Mouse (Mus musculus) layer of hippocampus, adult 9-11 months (tissue): ENCODE data around the gene Mylk.
A peak's percentile ranks its signal among the peaks of the same experiment; 100 is the strongest.

Source experiments
- DNase-seq: peaks from one replicate; pipeline ENCODE4 v3.0.0; 2022

Gene Mylk

GRCm38 (mm10) chr16:34855136-34855535, 110.1 kb downstream of the Mylk start:
- peak; percentile 59 for DNase-seq

GRCm38 (mm10) chr16:34855751-34856150, 110.7 kb downstream of the Mylk start:
- no peak for DNase-seq

GRCm38 (mm10) chr16:34857631-34858030, 112.6 kb downstream of the Mylk start:
- DNase-seq = no peak

GRCm38 (mm10) chr16:34860761-34861160, 115.8 kb downstream of the Mylk start:
- DNase-seq = no peak

DNA sequence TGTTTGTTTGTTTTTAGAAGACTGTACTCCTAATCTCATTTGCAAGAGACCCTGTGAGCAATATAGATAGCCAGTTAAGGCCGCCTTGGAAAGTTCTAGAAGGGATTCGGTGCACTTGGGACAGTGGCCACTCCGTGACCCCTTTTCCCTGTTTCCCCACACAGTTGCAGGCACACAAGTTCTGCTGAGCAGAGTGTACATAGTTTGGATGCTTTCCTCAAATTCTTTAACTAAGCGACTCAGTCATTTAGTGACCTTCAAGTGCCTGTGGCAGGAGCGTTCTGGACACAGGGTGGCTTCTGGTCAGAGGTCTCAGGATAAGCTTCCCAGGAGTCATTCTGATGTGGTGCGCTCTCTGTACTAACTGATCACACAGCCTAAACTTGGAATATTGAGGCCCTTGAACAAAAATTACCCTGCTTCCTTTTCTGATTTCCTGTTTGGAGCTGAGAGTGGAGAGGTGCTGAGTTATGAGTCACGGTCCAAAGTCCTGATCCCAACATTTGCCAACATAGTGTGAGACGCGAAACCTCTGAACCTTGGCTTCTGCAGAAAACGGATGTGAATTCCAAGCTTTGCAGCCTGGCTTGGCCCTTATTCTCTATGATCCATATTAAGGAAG, 116.8 kb downstream of the Mylk start:
- DNase-seq = no peak

- DNase-seq = no peak
Measured at GRCm38 (mm10) chr16:34865373-34865772, 120.4 kb downstream of the Mylk start.

GRCm38 (mm10) chr16:34867217-34867616, 122.2 kb downstream of the Mylk start:
- no peak for DNase-seq

GRCm38 (mm10) chr16:34880031-34880778, 135.2 kb downstream of the Mylk start:
- DNase-seq = no peak

GRCm38 (mm10) chr16:34880815-34881214, 135.8 kb downstream of the Mylk start:
- no peak for DNase-seq

GRCm38 (mm10) chr16:34887037-34887436, 142.0 kb downstream of the Mylk start:
- DNase-seq = no peak

DNA sequence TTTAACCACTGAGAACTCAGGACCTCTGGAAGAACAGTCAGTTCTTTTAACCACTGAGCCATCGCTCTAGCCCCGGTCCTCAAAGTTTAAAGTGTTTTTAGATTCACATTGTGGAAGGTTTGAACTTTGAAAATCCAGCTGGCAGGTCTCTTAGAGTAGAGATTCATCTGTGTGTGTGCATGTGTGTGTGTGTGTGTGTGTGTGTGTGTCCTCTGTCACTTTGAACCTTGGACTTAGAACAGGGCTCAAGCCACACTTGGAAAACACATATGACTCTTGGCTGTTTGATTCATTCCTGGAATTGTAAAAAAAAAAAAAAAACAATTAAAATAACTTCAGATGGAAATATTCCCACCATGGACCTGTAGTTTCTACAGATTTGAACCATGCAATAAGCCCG, 149.0 kb downstream of the Mylk start:
- DNase-seq = no peak

GRCm38 (mm10) chr16:34895916-34896315, 150.9 kb downstream of the Mylk start:
- no peak for DNase-seq

DNA sequence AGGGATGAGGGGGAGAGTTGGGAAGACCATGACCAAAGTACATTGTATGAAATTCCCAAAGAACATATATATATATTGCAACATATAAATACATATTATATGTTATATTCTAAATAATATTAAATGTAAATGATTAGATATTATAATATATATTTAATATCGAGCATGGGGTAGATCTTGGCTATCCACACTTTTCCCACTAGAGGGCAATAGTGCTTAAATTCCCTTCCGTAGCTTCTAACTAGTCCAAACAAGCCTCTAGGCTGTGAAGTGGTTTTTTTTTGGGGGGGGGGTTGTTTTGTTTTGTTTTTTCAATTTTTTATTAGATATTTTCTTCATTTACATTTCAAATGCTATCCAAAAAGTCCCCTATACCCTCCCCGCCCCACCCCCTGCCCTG, 152.0 kb downstream of the Mylk start:
- DNase-seq = no peak

DNA sequence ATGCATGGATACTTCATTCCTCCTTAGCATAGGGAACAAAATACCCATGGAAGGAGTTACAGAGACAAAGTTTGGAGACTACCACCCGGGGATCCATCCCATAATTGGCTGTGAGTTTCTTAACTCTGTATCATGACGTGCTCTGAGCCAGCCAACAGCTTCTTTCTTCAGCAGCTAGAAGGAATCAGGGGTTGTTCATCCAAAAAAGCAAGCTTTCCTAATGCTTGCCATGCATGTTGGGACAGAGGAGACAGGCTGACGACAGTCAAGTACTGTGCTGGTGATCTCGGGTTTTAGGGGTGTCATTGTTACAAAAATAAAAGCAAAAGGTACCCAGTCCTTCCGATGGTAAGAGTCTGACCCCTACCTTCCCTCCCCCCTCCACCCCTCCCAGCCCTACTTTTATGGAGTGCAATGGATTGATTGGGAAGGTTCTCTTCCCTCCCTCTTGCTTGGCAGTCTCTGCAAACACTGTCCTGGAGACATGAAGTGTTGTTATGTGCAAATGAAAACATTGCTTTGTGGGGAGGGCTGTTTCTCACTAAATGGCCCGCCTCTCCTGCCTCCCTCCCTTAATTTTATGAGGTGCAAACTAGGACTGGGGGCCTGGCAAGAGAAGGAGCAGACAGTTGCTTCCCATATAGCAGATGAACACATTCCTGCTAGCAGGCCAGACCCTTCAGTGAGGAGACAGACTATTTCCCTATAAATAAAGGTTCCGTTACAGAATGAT, 153.2 kb downstream of the Mylk start:
- no peak for DNase-seq

DNA sequence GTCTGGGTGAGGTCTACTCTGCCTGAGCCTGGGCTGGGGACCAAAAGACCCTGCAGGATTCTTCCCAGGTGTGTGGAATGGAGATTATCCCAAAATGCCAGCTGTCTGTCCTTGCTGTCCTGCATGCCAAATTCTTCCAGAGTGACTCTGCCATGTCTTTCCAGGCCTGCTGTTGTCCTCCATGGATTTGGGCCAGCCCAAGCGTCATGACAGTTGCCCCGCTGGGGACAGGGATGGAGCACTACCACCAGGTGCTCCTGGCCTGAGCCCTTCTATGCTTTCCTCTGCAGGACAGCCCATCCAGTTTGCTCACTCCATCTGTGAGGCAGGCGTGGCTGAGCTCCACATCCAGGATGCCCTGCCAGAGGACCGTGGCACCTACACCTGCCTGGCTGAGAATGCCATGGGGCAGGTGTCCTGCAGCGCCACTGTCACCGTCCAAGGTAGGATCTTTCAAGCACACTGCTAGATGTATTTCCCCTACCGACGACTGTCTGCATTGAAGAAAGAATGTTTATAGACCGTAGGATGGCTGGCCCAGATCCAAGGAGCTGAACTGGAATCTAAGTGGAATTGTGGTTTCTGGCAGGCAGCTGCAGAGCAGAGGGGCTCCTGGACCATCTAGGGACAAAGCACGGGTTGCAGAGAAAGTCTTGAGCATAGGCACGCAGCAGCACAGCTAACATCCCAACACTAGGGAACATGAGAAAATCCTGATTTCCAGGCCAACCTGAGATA, 154.2 kb downstream of the Mylk start:
- DNase-seq = no peak

DNA sequence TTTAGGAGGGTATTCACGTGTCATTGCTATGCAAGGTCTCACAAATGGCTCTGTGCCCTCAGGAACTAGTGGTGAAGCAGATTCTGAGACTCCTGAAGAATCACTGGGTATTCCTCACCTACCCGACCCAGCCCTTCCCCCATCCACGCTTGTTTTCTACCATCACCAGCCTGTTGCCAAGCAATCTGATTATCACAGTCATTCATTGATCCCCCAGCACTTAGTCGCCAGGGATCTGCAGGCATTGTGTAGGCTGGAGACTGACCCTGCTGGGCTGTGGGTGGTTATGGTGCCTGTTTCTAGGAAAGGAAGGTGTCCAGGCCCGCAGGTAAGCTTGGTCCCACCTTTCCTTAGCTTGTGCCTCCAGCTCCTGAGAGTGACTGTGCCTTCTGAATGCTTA, 155.0 kb downstream of the Mylk start:
- DNase-seq = no peak

- DNase-seq = no peak
Measured at GRCm38 (mm10) chr16:34900471-34900870, 155.5 kb downstream of the Mylk start.

- DNase-seq = no peak
Measured at GRCm38 (mm10) chr16:34901031-34901430, 156.0 kb downstream of the Mylk start.

DNA sequence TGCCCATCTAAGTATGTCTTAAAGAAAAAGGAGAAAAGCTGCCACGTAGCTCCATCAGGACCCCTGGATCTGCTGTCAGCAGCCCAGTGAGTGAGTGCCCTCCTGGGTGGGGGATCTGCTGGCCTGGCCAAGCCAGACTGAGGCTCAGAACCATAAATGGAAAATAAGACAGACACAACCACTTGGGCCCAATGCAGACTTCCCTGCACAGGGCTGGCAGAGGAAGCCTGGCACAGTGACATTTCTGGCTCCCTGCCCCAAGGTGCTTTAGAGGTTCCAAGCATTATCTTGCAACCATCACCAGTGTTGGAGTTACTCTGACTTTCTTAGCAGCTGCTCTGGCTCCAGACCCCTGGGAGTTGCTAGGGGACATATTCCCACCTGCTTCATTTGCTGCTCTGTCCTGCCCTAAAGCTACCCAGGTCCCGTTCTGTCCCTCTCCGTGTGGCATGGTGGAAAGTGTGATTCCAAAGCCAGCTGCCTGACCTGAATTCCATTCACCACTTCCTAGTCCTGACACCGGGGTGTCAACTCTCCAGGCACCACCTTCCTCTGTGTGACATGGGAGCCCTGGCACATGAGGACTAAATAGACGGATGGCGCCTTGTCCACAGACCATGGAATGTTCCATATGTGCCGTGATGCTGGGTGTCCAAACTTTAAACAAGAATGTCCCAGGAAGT, 156.7 kb downstream of the Mylk start:
- DNase-seq = no peak

DNA sequence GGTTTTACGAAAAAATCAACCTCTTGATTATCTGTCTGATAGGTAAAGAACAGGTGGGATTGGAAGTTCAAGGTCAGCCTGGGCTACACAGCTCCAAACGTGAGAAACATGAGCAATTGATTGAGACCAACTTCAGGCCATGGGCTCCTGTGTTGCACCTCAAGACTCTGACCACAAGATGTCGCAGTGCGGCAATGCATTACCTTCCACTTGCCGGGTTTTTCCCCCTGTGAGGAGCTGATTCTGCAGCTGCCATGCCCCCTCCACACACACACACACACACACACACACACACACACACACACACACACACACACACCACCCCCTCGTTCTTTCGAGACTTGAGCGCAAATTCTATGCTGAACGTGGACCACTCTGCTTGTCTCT, 157.3 kb downstream of the Mylk start:
- peak; percentile 40 for DNase-seq

DNA sequence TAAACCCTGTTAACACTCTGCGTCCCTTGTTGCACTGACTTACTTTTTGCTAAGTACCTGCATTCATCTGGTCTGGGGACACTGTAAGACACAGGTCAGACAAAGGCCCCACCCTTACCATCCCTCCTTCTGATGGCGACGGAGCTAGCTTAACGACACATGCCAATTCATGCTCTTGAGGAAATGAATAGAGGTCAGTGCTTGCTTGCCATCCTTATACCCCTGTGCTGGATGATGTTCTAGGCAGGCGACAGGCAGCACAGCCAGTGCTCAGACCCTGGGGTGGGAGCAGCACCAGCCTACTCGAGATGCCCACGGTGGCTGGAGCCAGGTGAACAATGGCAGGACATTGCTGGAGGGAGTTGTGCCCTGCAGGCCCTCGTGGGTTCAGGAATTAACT, 157.8 kb downstream of the Mylk start:
- DNase-seq = no peak

- DNase-seq = no peak
Measured at GRCm38 (mm10) chr16:34904876-34905275, 159.9 kb downstream of the Mylk start.

- DNase-seq = no peak
Measured at GRCm38 (mm10) chr16:34909437-34909836, 164.4 kb downstream of the Mylk start.
